Mouse (Mus musculus) neural tube, embryonic 14.5 days (tissue): Measurements from ENCODE around the gene Iqsec3. TPM values are rescaled to one million over a fixed set of nuclear protein-coding genes. Genes with fewer than 3 reads are reported as not detected.
"Not testable (repeated sequence)": the region's sequence is repeated elsewhere in the genome, so short reads cannot be mapped to it uniquely, and the experiment has no call there.

Experiments used
- ATAC-seq: fragments of 200-750 bp; cut with Nextera tagmentation; 2 replicates; pipeline ENCODE4 v1.8.0; 2017; ENCODE audit warnings: low read depth, mild to moderate bottlenecking, moderate TSS enrichment, moderate library complexity
- H3K27ac ChIP-seq: fragments of 300-500 bp; sonication (generic); 2 replicates; pipeline ENCODE4 v1.5.1; 2014; ENCODE audit warnings: low read depth, mild to moderate bottlenecking, control low read depth, low read length, moderate library complexity, mixed read lengths
- H3K27me3 ChIP-seq: fragments of 300-500 bp; sonication (generic); 2 replicates; pipeline ENCODE4 v1.6.1; 2014; ENCODE audit warnings: low read length; ENCODE audit not compliant: control insufficient read depth, insufficient read depth
- H3K36me3 ChIP-seq: fragments of 300-500 bp; sonication (generic); 2 replicates; pipeline ENCODE4 v1.6.1; 2014; ENCODE audit warnings: low read length, mixed read lengths; ENCODE audit not compliant: control insufficient read depth, insufficient read depth
- H3K4me1 ChIP-seq: fragments of 300-500 bp; sonication (generic); 2 replicates; pipeline ENCODE4 v1.6.1; 2014; ENCODE audit warnings: low read length; ENCODE audit not compliant: control insufficient read depth, insufficient read depth
- H3K4me2 ChIP-seq: fragments of 300-500 bp; sonication (generic); 2 replicates; pipeline ENCODE4 v1.6.1; 2014; ENCODE audit warnings: mild to moderate bottlenecking, low read depth, low read length, control low read depth
- H3K4me3 ChIP-seq: fragments of 300-500 bp; sonication (generic); 2 replicates; pipeline ENCODE4 v1.5.1; 2014; ENCODE audit warnings: low read depth, low read length, control low read depth, mixed read lengths
- H3K9ac ChIP-seq: fragments of 300-500 bp; sonication (generic); replicated peaks from 2 replicates; pipeline ENCODE4 v1.6.1; 2014; ENCODE audit warnings: low read depth, mild to moderate bottlenecking, control low read depth, low read length, mixed read lengths
- H3K9me3 ChIP-seq: fragments of 300-500 bp; sonication (generic); 2 replicates; pipeline ENCODE4 v1.6.1; 2016; ENCODE audit warnings: low read length; ENCODE audit not compliant: control insufficient read depth
- whole genome bisulfite sequencing: fragments of 180-500 bp; shearing (Covaris S2); extraction: QIAGEN DNeasy Blood & Tissue Kit; methylation state at CpG from one replicate; pipeline ENCODE4 v1.1.7; 2014; 5-methylcytosine and 5-hydroxymethylcytosine counted together
- polyA plus RNA-seq: library from polyadenylated mRNA; unstranded; fragments of >200 nt; fragmentation: Nextera tagmentation; extraction: Ambion mirVana; gene quantifications from 2 replicates; pipeline ENCODE4 v1.2.1, GENCODE M21; 2014

Iqsec3 gene
- polyA plus RNA-seq, 1 experiment from 2014 or later = 22.8 TPM

GRCm38 (mm10) chr6:121385397-121385796 is 88.1 kb downstream of the Iqsec3 start:
- Histone ChIP-seq H3K9me3 (no peaks in the 10 kb centered on the region), H3K27ac (no peak overlapping the region), H3K36me3 (peaks cover 9% of the 10 kb centered on the region), H3K27me3 (no peaks in the 10 kb centered on the region), H3K4me2 (no peak overlapping the region), H3K9ac (no peak overlapping the region), H3K4me1 (no peaks in the 10 kb centered on the region), H3K4me3 (no peak overlapping the region)
- 90% methylated on average over 3 of the region's 3 CpGs for WGBS
- no peak for ATAC-seq

- Histone ChIP-seq H3K9me3 (no peaks in the 10 kb centered on the region), H3K4me1 (no peaks in the 10 kb centered on the region; the same call in 1 of the 2 replicates), H3K36me3 (peaks cover 9% of the 10 kb centered on the region), H3K9ac (no peak overlapping the region), H3K4me2 (no peak overlapping the region), H3K4me3 (no peak overlapping the region), H3K27me3 (no peaks in the 10 kb centered on the region), H3K27ac (no peak overlapping the region)
- WGBS = 48% methylated on average over 10 of the region's 10 CpGs
- ATAC-seq = no peak
These were observed 91.4 kb downstream of the Iqsec3 start for GRCm38 (mm10) chr6:121382071-121382470.

- 82% methylated on average over 8 of the region's 8 CpGs for WGBS
- H3K4me2 ChIP-seq = no peak overlapping the region
- no peak overlapping the region for H3K4me3 ChIP-seq
- H3K36me3 ChIP-seq = peaks cover 9% of the 10 kb centered on the region
- no peaks in the 10 kb centered on the region for H3K9me3 ChIP-seq
- no peak for ATAC-seq
- H3K27ac ChIP-seq = no peak overlapping the region
- no peak overlapping the region for H3K9ac ChIP-seq
- no peaks in the 10 kb centered on the region; the same call in 1 of the 2 replicates for H3K4me1 ChIP-seq
- no peaks in the 10 kb centered on the region for H3K27me3 ChIP-seq
These were observed 92.9 kb downstream of the Iqsec3 start for GRCm38 (mm10) chr6:121380576-121380975.

GRCm38 (mm10) chr6:121378256-121378655 is 95.2 kb downstream of the Iqsec3 start:
- Histone ChIP-seq H3K27ac (no peak overlapping the region), H3K4me2 (no peak overlapping the region), H3K4me3 (no peak overlapping the region), H3K9me3 (no peaks in the 10 kb centered on the region), H3K27me3 (no peaks in the 10 kb centered on the region), H3K4me1 (no peaks in the 10 kb centered on the region; the same call in 1 of the 2 replicates), H3K9ac (no peak overlapping the region), H3K36me3 (peaks cover 2% of the 10 kb centered on the region)
- WGBS = 64% methylated on average over 4 of the region's 4 CpGs
- ATAC-seq = no peak

GRCm38 (mm10) chr6:121376159-121376558 is 97.3 kb downstream of the Iqsec3 start:
- Histone ChIP-seq H3K36me3 (no peaks in the 10 kb centered on the region), H3K4me2 (no peak overlapping the region), H3K4me1 (no peaks in the 10 kb centered on the region; the same call in 1 of the 2 replicates), H3K4me3 (no peak overlapping the region), H3K9ac (no peak overlapping the region), H3K9me3 (no peaks in the 10 kb centered on the region), H3K27ac (no peak overlapping the region), H3K27me3 (no peaks in the 10 kb centered on the region)
- 72% methylated on average over 12 of the region's 12 CpGs for WGBS
- no peak for ATAC-seq

GRCm38 (mm10) chr6:121371197-121371980 is 102.1 kb downstream of the Iqsec3 start:
- Histone ChIP-seq H3K9ac (no peak overlapping the region), H3K4me3 (no peak overlapping the region), H3K4me2 (no peak overlapping the region), H3K27me3 (no peaks in the 10 kb centered on the region), H3K4me1 (no peaks in the 10 kb centered on the region), H3K27ac (no peak overlapping the region), H3K9me3 (no peaks in the 10 kb centered on the region), H3K36me3 (no peaks in the 10 kb centered on the region)
- ATAC-seq = no peak
- WGBS = 64% methylated on average over 10 of the region's 10 CpGs

- no peak for ATAC-seq
- no peak overlapping the region for H3K27ac ChIP-seq
- no peak overlapping the region for H3K4me3 ChIP-seq
- no peaks in the 10 kb centered on the region for H3K27me3 ChIP-seq
- WGBS = 58% methylated on average over 3 of the region's 3 CpGs
- no peaks in the 10 kb centered on the region for H3K4me1 ChIP-seq
- H3K36me3 ChIP-seq = no peaks in the 10 kb centered on the region
- no peak overlapping the region for H3K4me2 ChIP-seq
- no peaks in the 10 kb centered on the region for H3K9me3 ChIP-seq
- no peak overlapping the region for H3K9ac ChIP-seq
These were observed 106.4 kb downstream of the Iqsec3 start for GRCm38 (mm10) chr6:121367099-121367498.

- H3K27ac ChIP-seq, H3K27me3 ChIP-seq, H3K4me2 ChIP-seq, H3K4me3 ChIP-seq, ATAC-seq, H3K9me3 ChIP-seq, H3K36me3 ChIP-seq, H3K4me1 ChIP-seq, H3K9ac ChIP-seq: not testable (repeated sequence)
- 21% methylated on average over 2 of the region's 2 CpGs for whole genome bisulfite sequencing
These were observed 106.9 kb downstream of the Iqsec3 start for GRCm38 (mm10) chr6:121366537-121366936.

- no peak for ATAC-seq
- H3K27ac ChIP-seq = no peak overlapping the region
- no peak overlapping the region for H3K9ac ChIP-seq
- no peaks in the 10 kb centered on the region for H3K36me3 ChIP-seq
- WGBS = 43% methylated on average over 4 of the region's 4 CpGs
- no peaks in the 10 kb centered on the region for H3K27me3 ChIP-seq
- no peak overlapping the region for H3K4me2 ChIP-seq
- H3K4me1 ChIP-seq = no peaks in the 10 kb centered on the region
- H3K4me3 ChIP-seq = no peak overlapping the region
- H3K9me3 ChIP-seq = no peaks in the 10 kb centered on the region
These were observed 109.5 kb downstream of the Iqsec3 start for GRCm38 (mm10) chr6:121363956-121364355.
